Mouse (Mus musculus) heart, embryonic 12.5 days (tissue): Measurements from ENCODE around the gene Rassf6. TPM values are rescaled to one million over a fixed set of nuclear protein-coding genes. Genes with fewer than 3 reads are reported as not detected.
A peak's percentile ranks its signal among the peaks of the same experiment; 100 is the strongest.

ENCODE experiments used
- ATAC-seq: fragments of 200-750 bp; cut with Nextera tagmentation; 2 replicates; pipeline ENCODE4 v1.8.0; 2017; ENCODE audit warnings: moderate TSS enrichment, moderate library complexity; ENCODE audit not compliant: insufficient number of reproducible peaks, low FRiP score
- H3K27ac ChIP-seq: fragments of 300-500 bp; sonication (generic); 2 replicates; pipeline ENCODE4 v1.5.1; 2016; ENCODE audit warnings: mild to moderate bottlenecking, moderate library complexity; ENCODE audit not compliant: poor library complexity, severe bottlenecking
- H3K27me3 ChIP-seq: fragments of 300-500 bp; sonication (generic); replicated peaks from 2 replicates; pipeline ENCODE4 v1.6.1; 2016; ENCODE audit warnings: mild to moderate bottlenecking, moderate library complexity
- H3K36me3 ChIP-seq: fragments of 300-500 bp; sonication (generic); 2 replicates; pipeline ENCODE4 v1.6.1; 2016; ENCODE audit warnings: mild to moderate bottlenecking, moderate library complexity
- H3K4me1 ChIP-seq: fragments of 300-500 bp; sonication (generic); replicated peaks from 2 replicates; pipeline ENCODE4 v1.6.1; 2016; ENCODE audit warnings: mild to moderate bottlenecking
- H3K4me2 ChIP-seq: fragments of 300-500 bp; sonication (generic); 2 replicates; pipeline ENCODE4 v1.6.1; 2016; ENCODE audit warnings: mild to moderate bottlenecking, moderate library complexity
- H3K4me3 ChIP-seq: fragments of 300-500 bp; sonication (generic); 2 replicates; pipeline ENCODE4 v1.5.1; 2016; ENCODE audit warnings: mild to moderate bottlenecking
- H3K9ac ChIP-seq: fragments of 300-500 bp; sonication (generic); 2 replicates; pipeline ENCODE4 v1.6.1; 2016; ENCODE audit warnings: mild to moderate bottlenecking, moderate library complexity
- H3K9me3 ChIP-seq: fragments of 300-500 bp; sonication (generic); replicated peaks from 2 replicates; pipeline ENCODE4 v1.6.1; 2016; ENCODE audit warnings: mild to moderate bottlenecking, moderate library complexity
- WGBS: fragments of 180-500 bp; shearing (Covaris S2); methylation state at CpG from one replicate; pipeline ENCODE4 v1.1.7; 2016; 5-methylcytosine and 5-hydroxymethylcytosine counted together
- polyA plus RNA-seq: library from polyadenylated mRNA; unstranded; fragments of >200 nt; fragmentation: Nextera tagmentation; extraction: Ambion mirVana; gene quantifications from 2 replicates; pipeline ENCODE4 v1.2.1, GENCODE M21; 2016

Rassf6 gene
- 0.35 and 0.52 TPM in 2 replicates for polyA plus RNA-seq

DNA sequence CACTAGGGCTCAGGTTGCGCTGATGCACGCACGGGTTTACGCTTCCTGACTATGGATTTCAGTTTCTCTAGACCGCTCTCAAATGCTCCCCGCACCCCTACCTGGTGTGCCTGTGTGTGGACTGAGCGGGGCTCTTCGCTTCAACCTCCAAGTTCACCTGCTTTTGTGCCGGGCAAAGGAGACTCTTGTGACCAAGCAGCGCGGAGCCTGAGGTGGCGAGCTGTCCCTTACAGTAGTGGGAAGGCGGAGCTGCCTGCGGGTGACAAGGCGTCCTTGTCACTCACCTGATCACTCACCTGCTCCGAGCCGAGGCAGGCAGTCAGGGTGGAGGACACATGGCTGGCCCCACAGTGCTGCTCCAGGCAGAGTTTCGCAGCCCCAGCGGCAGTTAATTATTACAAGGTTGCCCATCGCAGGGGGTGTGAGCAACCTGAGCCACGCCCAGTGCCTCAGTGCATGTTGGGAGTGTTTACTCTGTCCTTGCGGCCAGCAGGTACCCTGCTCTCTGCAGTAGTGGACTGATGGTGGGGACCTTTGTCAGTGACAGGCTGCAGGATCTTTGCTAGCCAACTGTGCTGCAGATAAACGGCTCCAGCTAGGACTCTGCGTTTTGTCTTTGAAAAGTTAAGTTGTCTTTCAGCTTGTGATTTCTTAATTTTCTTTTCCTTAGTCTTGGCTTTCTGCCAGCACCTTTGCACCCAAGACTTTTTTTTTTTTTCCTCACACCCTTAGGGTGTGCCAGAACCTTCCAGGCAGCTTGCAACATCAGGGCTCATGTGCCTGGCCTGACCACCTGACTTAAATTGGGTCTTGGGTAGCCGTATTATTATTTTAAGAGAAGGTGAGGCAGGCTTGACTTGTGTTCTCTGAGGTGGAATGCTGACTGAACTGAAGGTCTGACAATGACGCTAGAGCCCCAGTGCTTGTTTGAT, at the start of gene Rassf6:
Gene Rassf6, minus strand, starts transcription at position 372 of the 932 bp plus-strand sequence.
- Histone ChIP-seq H3K4me3 (peak within 1 kb of the TSS; percentile 52), H3K27ac (no peak within 1 kb of the TSS), H3K4me1 (no peaks in the 10 kb centered on the region), H3K4me2 (peak within 1 kb of the TSS; percentile 81), H3K36me3 (no peaks in the 10 kb centered on the region), H3K9me3 (no peaks in the 10 kb centered on the region), H3K27me3 (no peaks in the 10 kb centered on the region), H3K9ac (peak within 1 kb of the TSS; percentile 55)
- ATAC-seq = peak; percentile 61
- WGBS = 11% methylated on average over 26 of the region's 26 CpGs

DNA sequence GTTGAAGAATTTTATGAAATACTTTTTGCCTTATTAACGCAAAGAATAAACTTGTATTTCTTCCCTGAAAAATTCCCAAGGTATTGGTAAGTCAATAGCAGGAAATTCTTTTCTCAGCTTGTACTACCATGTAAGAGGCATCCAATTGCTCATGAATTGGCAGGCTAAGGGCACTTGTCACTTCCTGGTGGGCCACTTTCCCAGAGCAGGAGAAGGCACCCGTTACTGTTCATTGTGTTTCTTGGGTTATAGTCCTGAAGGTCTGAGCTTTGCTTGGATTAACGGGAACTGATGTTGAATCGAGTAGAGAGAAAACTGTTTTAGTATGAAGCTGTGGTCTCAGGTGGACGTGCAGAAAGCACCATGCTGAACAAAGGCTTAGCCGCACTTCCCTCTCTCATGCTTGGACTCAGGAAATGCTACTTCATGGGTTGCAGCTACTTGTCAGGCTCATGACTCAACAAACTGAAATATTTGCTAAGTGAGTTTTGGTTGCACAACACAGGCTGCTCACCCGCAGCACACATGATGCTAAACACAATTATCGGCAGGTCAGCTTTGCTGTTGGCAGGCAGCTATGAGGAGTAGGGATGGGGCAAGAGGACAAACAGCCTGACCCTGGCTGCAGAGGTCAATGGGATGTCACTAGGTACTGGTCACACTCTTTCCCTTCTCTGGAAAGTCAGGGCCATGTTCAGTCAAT, 49.1 kb upstream of the Rassf6 start:
- H3K36me3 ChIP-seq = no peaks in the 10 kb centered on the region
- no peak for ATAC-seq
- no peak overlapping the region for H3K27ac ChIP-seq
- no peaks in the 10 kb centered on the region for H3K4me1 ChIP-seq
- no peak overlapping the region for H3K4me3 ChIP-seq
- no peak overlapping the region for H3K4me2 ChIP-seq
- no peaks in the 10 kb centered on the region for H3K27me3 ChIP-seq
- WGBS = 84% methylated on average over 8 of the region's 8 CpGs
- no peaks in the 10 kb centered on the region for H3K9me3 ChIP-seq
- H3K9ac ChIP-seq = no peak overlapping the region

- Histone ChIP-seq H3K4me3 (no peak overlapping the region), H3K4me1 (no peaks in the 10 kb centered on the region), H3K9me3 (no peaks in the 10 kb centered on the region), H3K9ac (no peak overlapping the region), H3K27me3 (no peaks in the 10 kb centered on the region), H3K36me3 (no peaks in the 10 kb centered on the region), H3K27ac (no peak overlapping the region), H3K4me2 (no peak overlapping the region)
- no peak for ATAC-seq
- WGBS = 90% methylated on average over 10 of the region's 10 CpGs
These were observed 47.5 kb upstream of the Rassf6 start for GRCm38 (mm10) chr5:90687913-90688312.

- Histone ChIP-seq H3K9me3 (no peaks in the 10 kb centered on the region), H3K4me1 (no peaks in the 10 kb centered on the region), H3K36me3 (no peaks in the 10 kb centered on the region), H3K9ac (no peak overlapping the region), H3K4me2 (no peak overlapping the region), H3K27ac (no peak overlapping the region), H3K4me3 (no peak overlapping the region), H3K27me3 (peaks cover 4% of the 10 kb centered on the region; the same call in 1 of the 2 replicates)
- WGBS = 51% methylated on average over 4 of the region's 4 CpGs
- no peak for ATAC-seq
These were observed 44.5 kb upstream of the Rassf6 start for GRCm38 (mm10) chr5:90684994-90685393.

DNA sequence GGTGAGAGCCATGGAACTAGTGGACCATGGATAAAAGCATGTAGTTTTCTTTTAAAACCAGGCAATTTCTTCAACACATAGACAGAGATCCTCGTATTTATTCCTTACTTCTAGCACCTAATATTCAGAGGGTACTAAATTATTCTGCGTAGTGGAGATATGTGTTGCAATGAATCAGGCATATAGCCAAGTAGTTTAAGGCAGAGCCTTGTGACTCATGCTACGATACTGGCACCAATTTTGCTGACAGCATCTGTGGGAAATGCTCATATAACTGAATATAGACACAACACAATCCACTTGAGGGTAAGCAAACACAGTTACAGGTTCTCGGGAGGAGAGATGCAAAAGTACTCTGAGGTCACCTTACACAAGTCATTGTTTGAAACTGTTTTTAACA, 41.4 kb upstream of the Rassf6 start:
- Histone ChIP-seq H3K36me3 (no peaks in the 10 kb centered on the region), H3K4me2 (no peak overlapping the region), H3K4me3 (no peak overlapping the region), H3K9ac (no peak overlapping the region), H3K27me3 (peaks cover 4% of the 10 kb centered on the region; the same call in 1 of the 2 replicates), H3K27ac (no peak overlapping the region), H3K4me1 (0 out of 2 replicates have a peak, but pooled peaks cover 4% of the 10 kb centered on the region), H3K9me3 (no peaks in the 10 kb centered on the region)
- 75% methylated on average over 4 of the region's 4 CpGs for WGBS
- no peak for ATAC-seq

- Histone ChIP-seq H3K9ac (no peak overlapping the region), H3K27ac (no peak overlapping the region), H3K9me3 (no peaks in the 10 kb centered on the region), H3K4me2 (no peak overlapping the region), H3K27me3 (peaks cover 4% of the 10 kb centered on the region; the same call in 1 of the 2 replicates), H3K36me3 (no peaks in the 10 kb centered on the region), H3K4me3 (no peak overlapping the region), H3K4me1 (0 out of 2 replicates have a peak, but pooled peaks cover 4% of the 10 kb centered on the region)
- WGBS = 77% methylated on average over 2 of the region's 2 CpGs
- no peak for ATAC-seq
These were observed 37.1 kb upstream of the Rassf6 start for GRCm38 (mm10) chr5:90677560-90677959.

- no peaks in the 10 kb centered on the region for H3K36me3 ChIP-seq
- no peak overlapping the region for H3K4me2 ChIP-seq
- no peak for ATAC-seq
- no peaks in the 10 kb centered on the region for H3K4me1 ChIP-seq
- H3K9ac ChIP-seq = no peak overlapping the region
- no peak overlapping the region for H3K4me3 ChIP-seq
- no peaks in the 10 kb centered on the region for H3K9me3 ChIP-seq
- peaks cover 9% of the 10 kb centered on the region; the same call in 1 of the 2 replicates for H3K27me3 ChIP-seq
- WGBS = 52% methylated on average over 8 of the region's 8 CpGs
- H3K27ac ChIP-seq = no peak overlapping the region
These were observed 21.4 kb upstream of the Rassf6 start for GRCm38 (mm10) chr5:90661852-90662251.

- 19% methylated on average over 9 of the region's 9 CpGs for WGBS
- peaks cover 9% of the 10 kb centered on the region; the same call in 1 of the 2 replicates for H3K27me3 ChIP-seq
- H3K36me3 ChIP-seq = no peaks in the 10 kb centered on the region
- H3K4me2 ChIP-seq = no peak overlapping the region
- no peak for ATAC-seq
- H3K4me1 ChIP-seq = no peaks in the 10 kb centered on the region
- H3K9me3 ChIP-seq = no peaks in the 10 kb centered on the region
- H3K27ac ChIP-seq = no peak overlapping the region
- no peak overlapping the region for H3K9ac ChIP-seq
- H3K4me3 ChIP-seq = no peak overlapping the region
These were observed 21.0 kb upstream of the Rassf6 start for GRCm38 (mm10) chr5:90661436-90661835.

- no peak overlapping the region for H3K9ac ChIP-seq
- H3K9me3 ChIP-seq = no peaks in the 10 kb centered on the region
- no peaks in the 10 kb centered on the region for H3K36me3 ChIP-seq
- no peak overlapping the region for H3K4me2 ChIP-seq
- 73% methylated on average over 5 of the region's 5 CpGs for WGBS
- H3K4me3 ChIP-seq = no peak overlapping the region
- no peaks in the 10 kb centered on the region for H3K4me1 ChIP-seq
- no peak overlapping the region for H3K27ac ChIP-seq
- no peak for ATAC-seq
- peaks cover 9% of the 10 kb centered on the region; the same call in 1 of the 2 replicates for H3K27me3 ChIP-seq
These were observed 20.0 kb upstream of the Rassf6 start for GRCm38 (mm10) chr5:90660411-90660810.

DNA sequence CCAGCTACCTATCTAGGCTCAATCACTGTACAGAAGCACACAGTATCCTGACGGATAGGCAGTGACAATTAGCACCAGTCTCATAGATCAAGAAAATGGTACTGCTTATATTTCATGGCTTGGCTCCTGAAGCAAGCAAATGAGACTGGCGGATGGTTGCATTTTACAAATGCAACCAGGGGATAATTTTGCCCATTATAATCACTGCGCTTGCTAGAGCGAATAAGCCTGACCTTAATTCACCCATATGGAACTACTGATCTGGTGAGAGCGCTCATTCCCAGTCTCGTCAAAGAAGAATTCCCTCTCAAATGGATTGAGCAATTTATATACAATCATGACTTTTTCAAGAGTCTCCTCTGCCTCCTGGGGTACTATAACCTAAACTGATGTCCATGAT, 16.2 kb upstream of the Rassf6 start:
- Histone ChIP-seq H3K36me3 (no peaks in the 10 kb centered on the region), H3K4me3 (no peak overlapping the region), H3K9me3 (no peaks in the 10 kb centered on the region), H3K27ac (no peak overlapping the region), H3K4me1 (no peaks in the 10 kb centered on the region), H3K9ac (no peak overlapping the region), H3K4me2 (no peak overlapping the region), H3K27me3 (peaks cover 9% of the 10 kb centered on the region; the same call in 1 of the 2 replicates)
- 81% methylated on average over 6 of the region's 6 CpGs for WGBS
- ATAC-seq = no peak

DNA sequence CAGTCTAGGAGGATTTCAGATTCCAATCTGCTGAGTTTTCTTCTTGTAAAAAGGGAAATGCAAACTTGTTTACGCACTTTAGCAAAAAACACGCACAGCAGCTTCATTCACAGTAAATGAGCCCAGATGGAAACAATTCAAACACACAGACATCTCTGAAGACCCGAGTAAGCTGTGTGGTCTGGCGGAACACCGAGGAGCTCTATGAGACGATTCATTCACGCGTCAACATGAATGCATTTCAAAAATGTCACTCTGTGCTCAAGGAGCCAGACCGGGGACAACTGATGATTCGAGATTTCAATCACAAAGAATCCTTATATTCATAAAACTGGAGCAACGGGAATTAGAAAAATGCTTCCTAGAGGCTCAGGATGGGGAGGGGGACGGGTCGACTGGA, 15.4 kb upstream of the Rassf6 start:
- Histone ChIP-seq H3K4me1 (no peaks in the 10 kb centered on the region), H3K36me3 (no peaks in the 10 kb centered on the region), H3K9ac (no peak overlapping the region), H3K9me3 (no peaks in the 10 kb centered on the region), H3K4me2 (no peak overlapping the region), H3K27me3 (peaks cover 9% of the 10 kb centered on the region; the same call in 1 of the 2 replicates), H3K27ac (no peak overlapping the region), H3K4me3 (no peak overlapping the region)
- no peak for ATAC-seq
- WGBS = 69% methylated on average over 13 of the region's 13 CpGs
